Mouse (Mus musculus): ENCODE results near the gene Scpep1.

GRCm38 (mm10) chr11:88951576-88951975 is 3.7 kb downstream of the Scpep1 start:
- no peak for TF ChIP-seq CTCF (IDR thresholded peaks at IDR 0.05; ENCODE audit: low read depth, low read length)
- TF ChIP-seq GATA1 (IDR thresholded peaks at IDR 0.05; ENCODE audit: borderline replicate concordance, low read length) = no peak
- no peak for TF ChIP-seq POLR2AphosphoS5 (IDR thresholded peaks at IDR 0.05; ENCODE audit: insufficient replicate concordance, low read depth, low read length)
- TF ChIP-seq TAL1 (conservative IDR thresholded peaks at IDR 0.05; ENCODE audit: low read depth, low read length) = no peak

All from G1E (cell line).